Mouse (Mus musculus): ENCODE data around the gene Engase. TPM values are rescaled to one million over a fixed set of nuclear protein-coding genes. Genes with fewer than 3 reads are reported as not detected.
A peak's percentile ranks its signal among the peaks of the same experiment; 100 is the strongest.

Engase gene
- total and polyA plus RNA-seq, 2 experiments from 2014 or later: 5.3 to 13.6 TPM

DNA sequence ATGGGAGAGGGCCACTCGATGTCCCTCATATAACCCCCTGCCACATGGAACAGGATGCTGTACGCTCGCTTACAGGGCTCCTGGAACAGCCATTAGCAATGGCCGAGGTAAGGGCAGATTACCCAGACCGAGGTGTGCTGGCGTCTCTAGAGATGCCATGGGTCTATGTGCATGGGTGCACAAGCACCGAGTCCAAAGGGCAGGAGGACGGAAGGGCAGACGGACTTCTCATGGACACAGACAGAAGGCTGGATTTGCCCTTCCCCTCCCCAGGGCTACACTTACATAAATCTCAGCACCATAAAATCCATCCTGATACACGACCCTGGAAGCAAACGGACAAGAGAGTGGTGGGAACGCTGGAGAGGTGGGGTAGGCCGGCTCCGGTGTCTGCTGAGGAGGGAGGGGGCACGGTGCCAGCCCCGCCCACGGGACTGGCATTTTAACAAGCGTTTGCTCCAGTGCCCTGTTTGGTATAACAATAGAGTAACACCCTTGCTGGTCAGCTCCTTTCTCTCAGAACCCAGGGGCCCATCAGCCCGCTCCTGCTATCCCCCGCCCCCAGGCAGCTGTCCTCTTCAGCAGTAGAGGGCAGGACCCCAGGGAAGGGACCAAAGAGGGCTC lies 19.5 kb downstream of the Engase start:
- Histone ChIP-seq H3K27ac (ENCODE audit: low read depth, low read length) (no peak overlapping the region), H3K9me3 (ENCODE audit: low read length) (no peaks in the 10 kb centered on the region), H3K27me3 (ENCODE audit: insufficient read depth, low read length) (no peaks in the 10 kb centered on the region), H3K9ac (replicated peaks; ENCODE audit: low read length, poor library complexity, severe bottlenecking) (no peak overlapping the region), H3K4me1 (ENCODE audit: insufficient read depth, low read length) (no peaks in the 10 kb centered on the region), H3K4me2 (ENCODE audit: low read depth, low read length, poor library complexity, severe bottlenecking) (no peak overlapping the region), H3K36me3 (ENCODE audit: insufficient read depth, low read length) (peaks cover 4% of the 10 kb centered on the region; the same call in 1 of the 2 replicates), H3K4me3 (ENCODE audit: low read depth, low read length) (no peak overlapping the region)
- TF ChIP-seq CTCF (IDR thresholded peaks at IDR 0.05): no peak
- WGBS: 55% methylated on average over 20 of the region's 20 CpGs
- ATAC-seq (ENCODE audit: low FRiP score) (no peak), DNase-seq (ENCODE audit: low spot score) (no peak)

DNA sequence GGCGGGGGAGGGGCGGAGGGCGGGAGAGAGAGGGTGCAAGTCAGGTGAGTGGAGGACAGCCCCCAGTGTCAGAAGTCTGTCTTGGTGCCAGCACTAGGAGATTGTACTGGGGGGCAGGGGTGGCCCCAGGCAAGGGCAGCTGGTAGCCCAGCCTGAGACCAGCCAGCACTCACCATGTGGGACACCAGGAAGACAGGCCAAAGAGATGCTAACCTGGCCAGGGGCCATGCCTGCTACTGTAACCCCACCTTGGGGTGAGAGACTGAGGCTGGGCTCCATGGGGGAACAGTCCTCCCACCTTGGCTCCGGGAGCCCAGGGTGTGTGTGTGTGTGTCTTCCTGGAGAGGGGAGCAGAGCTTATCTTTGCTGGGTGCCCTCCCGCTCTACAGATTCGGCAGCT lies 26.4 kb downstream of the Engase start:
- DNase-seq (ENCODE audit: low spot score): no peak
- WGBS: 56% methylated on average over 5 of the region's 6 CpGs
- TF ChIP-seq CTCF (IDR thresholded peaks at IDR 0.05): no peak

DNA sequence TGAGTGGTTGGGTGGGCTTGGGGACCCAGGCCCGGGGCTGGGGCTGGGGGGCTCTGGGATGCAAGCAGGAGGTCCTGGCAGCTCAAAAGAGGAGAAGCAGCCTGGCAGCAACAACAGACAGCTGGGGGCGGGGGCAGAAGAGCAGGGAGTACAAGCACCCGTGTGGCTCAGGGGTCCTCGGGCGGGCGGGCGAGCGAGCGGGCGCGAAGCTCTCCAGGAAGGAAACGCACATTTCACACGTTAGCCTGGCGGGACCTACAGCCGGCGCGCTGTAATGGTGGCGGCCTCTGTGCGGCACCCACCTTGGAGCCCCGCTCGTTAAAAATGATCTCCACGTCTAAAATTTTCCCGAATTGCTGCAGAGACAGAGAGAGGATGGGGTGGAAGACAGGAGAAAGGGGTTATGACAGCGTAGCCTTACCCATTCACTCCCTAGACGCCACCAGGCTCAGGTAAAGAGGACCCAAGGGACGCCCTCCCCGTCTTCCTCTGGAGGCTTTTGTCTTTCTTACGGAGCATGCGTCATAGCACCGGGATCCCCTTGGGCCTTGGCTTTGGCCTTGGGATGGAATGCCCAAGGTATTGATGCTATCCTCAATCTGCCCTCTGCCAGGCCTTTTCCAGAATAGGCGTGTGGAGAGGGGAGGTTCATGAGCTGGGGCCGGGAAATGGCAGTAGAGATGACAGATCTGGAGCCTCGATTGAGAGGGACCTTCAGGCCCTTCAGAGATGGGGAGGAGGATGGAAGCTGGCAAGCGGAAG lies 27.0 kb downstream of the Engase start:
- H3K27ac ChIP-seq (ENCODE audit: low read depth, low read length): no peak overlapping the region
- no peak overlapping the region for H3K4me3 ChIP-seq (ENCODE audit: low read depth, low read length)
- 0 out of 2 replicates have a peak overlapping the region, but pooled peaks have one; percentile 2 for H3K9ac ChIP-seq (replicated peaks; ENCODE audit: low read length, poor library complexity, severe bottlenecking)
- H3K36me3 ChIP-seq (ENCODE audit: insufficient read depth, low read length): 0 out of 2 replicates have a peak, but pooled peaks cover 7% of the 10 kb centered on the region
- H3K4me2 ChIP-seq (ENCODE audit: low read depth, low read length, poor library complexity, severe bottlenecking): no peak overlapping the region
- ATAC-seq (ENCODE audit: low FRiP score) (no peak), DNase-seq (ENCODE audit: low spot score) (no peak)
- H3K9me3 ChIP-seq (ENCODE audit: low read length): no peaks in the 10 kb centered on the region
- no peaks in the 10 kb centered on the region; the same call in 1 of the 2 replicates for H3K27me3 ChIP-seq (ENCODE audit: insufficient read depth, low read length)
- no peak for TF ChIP-seq CTCF (IDR thresholded peaks at IDR 0.05)
- H3K4me1 ChIP-seq (ENCODE audit: insufficient read depth, low read length): no peaks in the 10 kb centered on the region
- 35% methylated on average over 31 of the region's 34 CpGs for WGBS

More for the DNA sequence above, 26.4 kb downstream of the Engase start:
- H3K36me3 ChIP-seq (ENCODE audit: insufficient read depth, low read length): 0 out of 2 replicates have a peak, but pooled peaks cover 7% of the 10 kb centered on the region
- no peak overlapping the region for H3K4me2 ChIP-seq (ENCODE audit: low read depth, low read length, poor library complexity, severe bottlenecking)
- no peak overlapping the region for H3K27ac ChIP-seq (ENCODE audit: low read depth, low read length)
- no peaks in the 10 kb centered on the region; the same call in 1 of the 2 replicates for H3K27me3 ChIP-seq (ENCODE audit: insufficient read depth, low read length)
- no peak overlapping the region for H3K4me3 ChIP-seq (ENCODE audit: low read depth, low read length)
- H3K9me3 ChIP-seq (ENCODE audit: low read length): no peaks in the 10 kb centered on the region
- H3K9ac ChIP-seq (replicated peaks; ENCODE audit: low read length, poor library complexity, severe bottlenecking): no peak overlapping the region
- ATAC-seq (ENCODE audit: low FRiP score): no peak
- no peaks in the 10 kb centered on the region for H3K4me1 ChIP-seq (ENCODE audit: insufficient read depth, low read length)

DNA sequence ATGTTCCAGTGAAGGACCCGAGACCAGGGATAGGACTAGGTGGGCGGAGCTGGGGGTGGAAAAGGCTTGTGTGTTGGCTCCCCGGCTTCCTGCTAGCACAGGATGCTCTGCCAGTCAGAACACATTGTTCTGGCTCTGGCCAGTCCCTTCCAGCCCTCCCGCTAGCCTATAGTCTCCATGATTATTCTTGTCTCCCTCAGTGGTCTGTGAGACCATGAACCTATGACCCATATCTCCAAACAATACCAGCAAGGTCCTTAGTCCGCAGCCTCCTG lies 27.5 kb downstream of the Engase start:
- no peak for TF ChIP-seq CTCF (IDR thresholded peaks at IDR 0.05)
- Histone ChIP-seq H3K36me3 (ENCODE audit: insufficient read depth, low read length) (0 out of 2 replicates have a peak, but pooled peaks cover 7% of the 10 kb centered on the region), H3K4me3 (ENCODE audit: low read depth, low read length) (no peak overlapping the region), H3K27me3 (ENCODE audit: insufficient read depth, low read length) (no peaks in the 10 kb centered on the region; the same call in 1 of the 2 replicates), H3K4me2 (ENCODE audit: low read depth, low read length, poor library complexity, severe bottlenecking) (no peak overlapping the region), H3K4me1 (ENCODE audit: insufficient read depth, low read length) (no peaks in the 10 kb centered on the region), H3K9ac (replicated peaks; ENCODE audit: low read length, poor library complexity, severe bottlenecking) (0 out of 2 replicates have a peak overlapping the region, but pooled peaks have one; percentile 2), H3K27ac (ENCODE audit: low read depth, low read length) (no peak overlapping the region), H3K9me3 (ENCODE audit: low read length) (no peaks in the 10 kb centered on the region)
- no peak for DNase-seq (ENCODE audit: low spot score)
- ATAC-seq (ENCODE audit: low FRiP score): no peak
- 67% methylated on average over 5 of the region's 5 CpGs for WGBS

DNA sequence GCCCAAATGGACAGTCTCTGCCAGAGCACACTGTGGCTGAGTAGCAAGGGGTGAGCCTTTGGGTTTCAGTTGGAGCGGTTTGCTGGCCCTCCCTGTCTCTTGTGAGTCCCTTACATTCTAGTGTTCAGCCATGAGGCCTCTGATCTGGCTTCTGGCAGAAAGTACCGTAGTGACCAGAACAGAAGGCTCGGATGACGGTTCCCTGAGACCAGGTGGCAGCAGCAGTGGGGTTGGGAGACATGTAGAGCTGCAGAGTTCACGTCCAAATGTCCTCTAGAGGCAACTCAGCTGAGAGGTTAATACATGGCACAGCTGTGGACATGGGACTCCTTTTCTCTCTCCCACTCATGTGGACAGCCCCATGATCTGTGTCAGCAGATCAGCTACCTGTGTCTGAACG lies 30.5 kb downstream of the Engase start:
- Histone ChIP-seq H3K9me3 (ENCODE audit: low read length) (no peaks in the 10 kb centered on the region), H3K27me3 (ENCODE audit: insufficient read depth, low read length) (no peaks in the 10 kb centered on the region; the same call in 1 of the 2 replicates), H3K36me3 (ENCODE audit: insufficient read depth, low read length) (no peaks in the 10 kb centered on the region), H3K27ac (ENCODE audit: low read depth, low read length) (no peak overlapping the region), H3K4me3 (ENCODE audit: low read depth, low read length) (no peak overlapping the region), H3K4me1 (ENCODE audit: insufficient read depth, low read length) (no peaks in the 10 kb centered on the region), H3K9ac (replicated peaks; ENCODE audit: low read length, poor library complexity, severe bottlenecking) (no peak overlapping the region), H3K4me2 (ENCODE audit: low read depth, low read length, poor library complexity, severe bottlenecking) (no peak overlapping the region)
- 91% methylated on average over 6 of the region's 6 CpGs for WGBS
- no peak for DNase-seq (ENCODE audit: low spot score)
- no peak for ATAC-seq (ENCODE audit: low FRiP score)
- TF ChIP-seq CTCF (IDR thresholded peaks at IDR 0.05): no peak

DNA sequence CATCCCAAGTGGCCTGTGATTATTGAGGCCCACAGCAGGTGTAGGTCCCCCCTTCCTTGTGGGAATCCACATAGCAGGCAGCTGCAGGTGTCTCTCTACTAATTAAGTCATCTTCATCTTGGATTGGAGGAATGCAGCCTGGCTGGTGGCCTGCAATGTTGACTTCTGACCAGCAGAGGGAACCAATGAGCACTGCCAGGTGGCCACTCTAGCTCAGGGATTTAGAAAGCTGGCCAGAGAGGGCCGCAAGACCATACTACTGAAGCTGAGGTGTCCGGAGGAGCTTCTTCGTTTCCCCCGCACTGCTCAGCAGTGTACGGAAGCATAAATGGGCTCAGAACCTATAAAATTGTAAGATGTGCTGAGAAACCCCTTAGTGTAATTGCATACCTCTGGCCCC lies 31.3 kb downstream of the Engase start:
- Histone ChIP-seq H3K27ac (ENCODE audit: low read depth, low read length) (no peak overlapping the region), H3K9ac (replicated peaks; ENCODE audit: low read length, poor library complexity, severe bottlenecking) (no peak overlapping the region), H3K9me3 (ENCODE audit: low read length) (no peaks in the 10 kb centered on the region), H3K4me1 (ENCODE audit: insufficient read depth, low read length) (no peaks in the 10 kb centered on the region; the same call in 1 of the 2 replicates), H3K27me3 (ENCODE audit: insufficient read depth, low read length) (no peaks in the 10 kb centered on the region; the same call in 1 of the 2 replicates), H3K36me3 (ENCODE audit: insufficient read depth, low read length) (no peaks in the 10 kb centered on the region), H3K4me3 (ENCODE audit: low read depth, low read length) (no peak overlapping the region), H3K4me2 (ENCODE audit: low read depth, low read length, poor library complexity, severe bottlenecking) (no peak overlapping the region)
- ATAC-seq (ENCODE audit: low FRiP score) (peak; percentile 53; the same call in 1 of the 2 replicates), DNase-seq (ENCODE audit: low spot score) (peak; percentile 88)
- TF ChIP-seq CTCF (IDR thresholded peaks at IDR 0.05): peak; percentile 99
- 24% methylated on average over 5 of the region's 5 CpGs for WGBS
